Comparison of ENCODE assay signal across 19 mouse cellular contexts in the genomic region with DNA sequence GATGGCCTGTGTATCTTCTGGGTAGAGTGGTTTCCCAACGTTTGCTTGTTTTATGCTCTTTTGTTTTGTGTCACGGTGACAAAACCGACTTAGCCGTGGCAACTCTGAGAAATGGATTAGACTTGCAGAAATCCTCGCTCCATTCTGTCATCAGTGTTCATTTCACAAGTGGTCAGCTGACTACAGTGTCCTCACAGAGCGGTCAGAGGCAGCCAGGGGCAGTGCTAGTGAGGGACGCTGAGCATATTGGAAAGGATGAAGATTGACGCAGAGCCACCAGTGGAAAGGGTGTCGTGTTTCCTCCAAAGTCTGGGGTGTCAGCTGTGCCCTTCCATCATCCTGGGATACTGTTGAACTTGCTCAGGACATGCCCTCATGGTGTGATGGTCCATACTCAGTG.
A peak's percentile ranks its signal among the peaks of the same experiment; 100 is the strongest.
DNase-seq lines count a peak whose midpoint lies in the region; TF ChIP-seq lines count a peak whose summit lies in the region.
"Had no signal": no experiment of that assay in that cellular context is flagged by ENCODE, and none has a peak within 500 bp of the region (broad histone marks: within the 10 kb centered on the region; RNA-seq: fewer than 3 reads in every experiment).

No protein-coding gene starts in this region.

- H3K4me3 ChIP-seq in myocyte: no peak overlapping the region
- no peak overlapping the region for H3K4me3 ChIP-seq in cerebellum, adult 2 months (replicated peaks; ENCODE audit: insufficient read depth, low read depth, low read length)
- H3K4me3 ChIP-seq: embryonic facial prominence, embryonic 13.5 days; forebrain, embryonic 12.5 days had no signal

- 62% methylated on average over 9 of the region's 9 CpGs for WGBS in cerebellum, adult 2 months

- TF ChIP-seq POLR2A in myocyte (IDR thresholded peaks at IDR 0.05; ENCODE audit: insufficient read length, low read depth): no peak
- no peak for TF ChIP-seq POLR2A in cerebellum, adult 2 months (IDR thresholded peaks at IDR 0.05; ENCODE audit: borderline replicate concordance, insufficient read depth, low read length)

- H3ac ChIP-seq in myocyte (ENCODE audit: control insufficient read depth, insufficient read length): no peak overlapping the region

- no peak for TF ChIP-seq CTCF in cerebellum, adult 2 months (IDR thresholded peaks at IDR 0.05; ENCODE audit: borderline replicate concordance, insufficient read depth, low read depth, low read length)

- H3K27me3 ChIP-seq in myocyte (ENCODE audit: control insufficient read depth, insufficient read depth, insufficient read length): no peaks in the 10 kb centered on the region
- H3K27me3 ChIP-seq in cerebellum, adult 2 months (ENCODE audit: control insufficient read depth, insufficient read depth, low read length): no peaks in the 10 kb centered on the region
- H3K27me3 ChIP-seq: CH12.LX; embryonic facial prominence, embryonic 13.5 days; forebrain, embryonic 12.5 days had no signal

- H3K4me1 ChIP-seq in cerebellum, adult 2 months (ENCODE audit: control insufficient read depth, insufficient read depth, low read length): no peaks in the 10 kb centered on the region

- no peaks in the 10 kb centered on the region for H3K79me2 ChIP-seq in myocyte (ENCODE audit: control insufficient read depth, insufficient read depth)

- H3K36me3 ChIP-seq in myocyte (ENCODE audit: control insufficient read depth, insufficient read depth): no peaks in the 10 kb centered on the region
- H3K36me3 ChIP-seq: embryonic facial prominence, embryonic 13.5 days; forebrain, embryonic 12.5 days had no signal

- H3K4me2 ChIP-seq in myocyte (ENCODE audit: low read depth): peak overlapping the region; percentile 40
- H3K4me2 ChIP-seq: embryonic facial prominence, embryonic 13.5 days; forebrain, embryonic 12.5 days; hindbrain, embryonic 14.5 days; lung, embryonic 14.5 days had no signal

- H3K27ac ChIP-seq in cerebellum, adult 2 months (ENCODE audit: insufficient read depth, low read length): no peak overlapping the region
- H3K27ac ChIP-seq: embryonic facial prominence, embryonic 13.5 days; forebrain, embryonic 12.5 days; hindbrain, embryonic 14.5 days had no signal

- peak; percentile 57 for DNase-seq in adrenal gland, adult 2 months
- no peak for DNase-seq in adrenal gland, postnatal 4 days (ENCODE audit: low spot score in 2 of 2)
- DNase-seq in lung, postnatal 10 days: peak; percentile 6
- no peak for DNase-seq in lung, postnatal 25 days (ENCODE audit: low spot score)
- DNase-seq in gastrocnemius, adult 18-20 months (ENCODE audit: low spot score): peak; percentile 88
- no peak for DNase-seq in cerebellum, adult 2 months
- DNase-seq in thymus, adult 18-20 months: no peak
- DNase-seq: cerebellum, postnatal 14 days; heart, postnatal 14 days; kidney, adult 11 months; kidney, postnatal 14 days; lung, embryonic 14.5 days; retina, postnatal 1 day; thymus, postnatal 25 days had no signal

TF ChIP-seq in myocyte, 11 proteins besides CTCF, POLR2A, EP300 and RAD21:
- TF ChIP-seq SRF (IDR thresholded peaks at IDR 0.05; ENCODE audit: control insufficient read depth, insufficient read length, low read depth): no peak
- TF ChIP-seq TCF12 (IDR thresholded peaks at IDR 0.05; ENCODE audit: insufficient read depth, poor library complexity, severe bottlenecking): peak; percentile 64
- no peak for TF ChIP-seq MAX (IDR thresholded peaks at IDR 0.05; ENCODE audit: low read depth)
- TF ChIP-seq MYOD1 (IDR thresholded peaks at IDR 0.05; ENCODE audit: control insufficient read depth in 1 of 3, insufficient read length in 2 of 3, low read depth in 2 of 3): peak; percentile 79 to 100 (median 99)
- no peak for TF ChIP-seq REST (IDR thresholded peaks at IDR 0.05; ENCODE audit: insufficient read depth, insufficient read length)
- TF ChIP-seq CEBPB (IDR thresholded peaks at IDR 0.05; ENCODE audit: insufficient read depth, poor library complexity, severe bottlenecking): no peak
- peak in 2 of 3 experiments; percentile 30 to 64 for TF ChIP-seq MYOG (IDR thresholded peaks at IDR 0.05; ENCODE audit: control insufficient read depth in 1 of 3, insufficient read depth in 1 of 3, insufficient read length in 2 of 3, low read depth in 2 of 3)
- no peak for TF ChIP-seq E2F4 (IDR thresholded peaks at IDR 0.05; ENCODE audit: insufficient read depth)
- TF ChIP-seq USF1 (IDR thresholded peaks at IDR 0.05; ENCODE audit: low read depth): peak; percentile 64
- TF ChIP-seq TCF3 (IDR thresholded peaks at IDR 0.05; ENCODE audit: insufficient read length, low read depth): peak; percentile 52
- no peak for TF ChIP-seq POLR2AphosphoS2 (IDR thresholded peaks at IDR 0.05; ENCODE audit: insufficient read length, low read depth)

Comparison
In these comparisons a context has a peak if more than half of its experiments do, and no peak if none do; other contexts are left out.
1. DNase-seq: peak in adrenal gland, adult 2 months (single experiment), lung, postnatal 10 days (single experiment) and gastrocnemius, adult 18-20 months (single experiment); none in adrenal gland, postnatal 4 days (0 of 2), lung, postnatal 25 days (single experiment), cerebellum, adult 2 months (0 of 2) and thymus, adult 18-20 months (0 of 2).